Mouse (Mus musculus) CH12.LX (cell line): ENCODE measurements around the gene Erc1. TPM values are rescaled to one million over a fixed set of nuclear protein-coding genes. Genes with fewer than 3 reads are reported as not detected.

ENCODE experiments used
- DNase-seq: peaks from one replicate; pipeline ENCODE4 v3.0.0-alpha.2; 2013; ENCODE audit errors: extremely low read depth
- H3K27ac ChIP-seq: 2 replicates; pipeline ENCODE4 v1.5.1; 2012; ENCODE audit warnings: low read depth, mild to moderate bottlenecking, control low read depth, moderate library complexity; ENCODE audit not compliant: insufficient read depth
- H3K27me3 ChIP-seq: replicated peaks from 2 replicates; pipeline ENCODE3; 2012; ENCODE audit warnings: inconsistent platforms
- H3K36me3 ChIP-seq, 2 experiments: replicated peaks in 1 of 2; 2 replicates each; pipeline versions ENCODE3 to v1.6.1; 2012; ENCODE audit warnings: inconsistent platforms in 1 of 2, low read length in 1 of 2, mild to moderate bottlenecking in 1 of 2, mixed read lengths in 1 of 2, moderate library complexity in 1 of 2; ENCODE audit not compliant: control insufficient read depth in 1 of 2, insufficient read depth in 1 of 2
- H3K4me1 ChIP-seq, 2 experiments: 2 replicates each; pipeline ENCODE4 v1.6.1; 2012; ENCODE audit warnings: inconsistent platforms in 1 of 2, moderate library complexity in 1 of 2; ENCODE audit not compliant: insufficient read depth in 2 of 2, control insufficient read depth in 1 of 2
- H3K4me2 ChIP-seq: 2 replicates; pipeline ENCODE4 v1.6.1; 2012; ENCODE audit warnings: low read depth, mild to moderate bottlenecking, control low read depth; ENCODE audit not compliant: poor library complexity, insufficient read depth, severe bottlenecking
- H3K4me3 ChIP-seq, 3 experiments: fragments of 150-350 bp in 1 of 3; sonication (generic) in 1 of 3; replicated peaks in 1 of 3; 2 replicates each; pipeline versions ENCODE3 to v1.5.1; 2011 to 2012; ENCODE audit warnings: low read depth in 2 of 3, low read length in 2 of 3, mild to moderate bottlenecking in 2 of 3, moderate library complexity in 2 of 3, control low read depth in 1 of 3, improper control_type of control experiment in 1 of 3, inconsistent platforms in 1 of 3, mixed read lengths in 1 of 3; ENCODE audit not compliant: poor library complexity in 1 of 3
- H3K79me2 ChIP-seq: replicated peaks from 2 replicates; pipeline ENCODE4 v1.6.1; 2012; ENCODE audit warnings: mild to moderate bottlenecking, moderate library complexity; ENCODE audit not compliant: control insufficient read depth, poor library complexity, insufficient read depth, severe bottlenecking; ENCODE audit errors: extremely low read depth
- H3K9ac ChIP-seq: 2 replicates; pipeline ENCODE4 v1.6.1; 2012; ENCODE audit warnings: low read depth, mild to moderate bottlenecking, control low read depth, moderate library complexity; ENCODE audit not compliant: insufficient read depth
- H3K9me3 ChIP-seq: replicated peaks from 2 replicates; pipeline ENCODE3; 2012; ENCODE audit warnings: low read length, inconsistent platforms, mixed read lengths
- BHLHE40 ChIP-seq: IDR thresholded peaks from 2 replicates; pipeline ENCODE4 v1.6.1; 2011; ENCODE audit warnings: mild to moderate bottlenecking, low read depth, low read length, improper control_type of control experiment
- CHD2 ChIP-seq: IDR thresholded peaks from 2 replicates; pipeline ENCODE4 v1.6.1; 2011; ENCODE audit warnings: low read length, improper control_type of control experiment
- ELF1 ChIP-seq: IDR thresholded peaks from 2 replicates; pipeline ENCODE4 v1.6.1; 2014; ENCODE audit warnings: low read depth, mild to moderate bottlenecking, inconsistent platforms, low read length, improper control_type of control experiment
- ETS1 ChIP-seq: conservative IDR thresholded peaks from 2 replicates; pipeline ENCODE4 v1.6.1; 2012; ENCODE audit warnings: low read depth, mild to moderate bottlenecking, inconsistent platforms, low read length, improper control_type of control experiment, moderate library complexity
- JUN ChIP-seq: IDR thresholded peaks from 2 replicates; pipeline ENCODE4 v1.6.1; 2011; ENCODE audit warnings: low read depth, mild to moderate bottlenecking, low read length, improper control_type of control experiment, moderate library complexity; ENCODE audit not compliant: insufficient read depth
- JUND ChIP-seq: conservative IDR thresholded peaks from 2 replicates; pipeline ENCODE4 v1.6.1; 2011; ENCODE audit warnings: low read depth, low read length, improper control_type of control experiment
- KAT2A ChIP-seq: IDR thresholded peaks from 2 replicates; pipeline ENCODE4 v1.6.1; 2012; ENCODE audit warnings: low read length, improper control_type of control experiment, inconsistent platforms; ENCODE audit not compliant: insufficient replicate concordance
- MAZ ChIP-seq: IDR thresholded peaks from 2 replicates; pipeline ENCODE4 v1.6.1; 2012; ENCODE audit warnings: low read depth, mild to moderate bottlenecking, inconsistent platforms, low read length, improper control_type of control experiment, moderate library complexity
- NELFE ChIP-seq: IDR thresholded peaks from 2 replicates; pipeline ENCODE4 v1.6.1; 2011; ENCODE audit warnings: low read depth, low read length, improper control_type of control experiment
- POLR2AphosphoS2 ChIP-seq: IDR thresholded peaks from 2 replicates; pipeline ENCODE4 v1.6.1; 2011; ENCODE audit warnings: low read depth, low read length, improper control_type of control experiment
- RAD21 ChIP-seq: IDR thresholded peaks from 2 replicates; pipeline ENCODE4 v1.6.1; 2011; ENCODE audit warnings: low read depth, mild to moderate bottlenecking, low read length, improper control_type of control experiment, moderate library complexity
- SIN3A ChIP-seq: IDR thresholded peaks from 2 replicates; pipeline ENCODE4 v1.6.1; 2012; ENCODE audit warnings: low read length, improper control_type of control experiment, inconsistent platforms
- TBP ChIP-seq: conservative IDR thresholded peaks from 2 replicates; pipeline ENCODE4 v1.6.1; 2011; ENCODE audit warnings: low read depth, low read length, improper control_type of control experiment
- TCF12 ChIP-seq: IDR thresholded peaks from 2 replicates; pipeline ENCODE4 v1.6.1; 2014; ENCODE audit warnings: low read depth, mild to moderate bottlenecking, inconsistent platforms, low read length, improper control_type of control experiment
- UBTF ChIP-seq: IDR thresholded peaks from 2 replicates; pipeline ENCODE4 v1.6.1; 2012; ENCODE audit warnings: low read depth, mild to moderate bottlenecking, inconsistent platforms, low read length, improper control_type of control experiment, moderate library complexity
- USF1 ChIP-seq: IDR thresholded peaks from 2 replicates; pipeline ENCODE4 v1.6.1; 2014; ENCODE audit warnings: low read depth, mild to moderate bottlenecking, inconsistent platforms, low read length, improper control_type of control experiment
- USF2 ChIP-seq: conservative IDR thresholded peaks from 2 replicates; pipeline ENCODE4 v1.6.1; 2011; ENCODE audit warnings: low read depth, low read length, improper control_type of control experiment
- ZNF384 ChIP-seq: IDR thresholded peaks from 2 replicates; pipeline ENCODE4 v1.6.1; 2012; ENCODE audit warnings: low read depth, low read length, improper control_type of control experiment, inconsistent platforms
- dilution Hi-C: fragments of 300-500 bp; cut with MboI; formaldehyde crosslinking; loops from 2 replicates; pipeline ENCODE4 v1.14.3; 2020; ENCODE audit warnings: low sequenced_read_pairs; ENCODE audit not compliant: extremely low pct_unique_long_range_greater_than_20kb, extremely low pct_ligation_motif_present
- in situ Hi-C: fragments of 300-500 bp; cut with MboI; formaldehyde crosslinking; loops from 3 replicates; pipeline ENCODE4 v1.14.3; 2019; ENCODE audit warnings: low sequenced_read_pairs, low pct_ligation_motif_present, low pct_unique_long_range_greater_than_20kb, mixed read lengths
- polyA plus RNA-seq: library from polyadenylated mRNA; unstranded; fragments of >175 nt; gene quantifications from 2 replicates; pipeline ENCODE4 v1.2.1, GENCODE M21; 2012; ENCODE audit warnings: low read depth; ENCODE audit not compliant: insufficient read length
- total RNA-seq, 2 experiments: library from RNA; depleted of rRNA; stranded (reverse); fragments of 300-350 nt in 1 of 2; fragments of >200 nt in 1 of 2; gene quantifications; 2 replicates each; pipeline ENCODE4 v1.2.3; 2012 to 2014

Erc1 gene
- total and polyA plus RNA-seq, 3 experiments = 1.4 to 3.3 (median 2.5) TPM

GRCm38 (mm10) chr6:119854156-119854555 lies 6.2 kb upstream of the Erc1 start:
- no peak for DNase-seq
- Histone ChIP-seq H3K4me3 (no peak overlapping the region), H3K36me3 (no peaks in the 10 kb centered on the region), H3K27me3 (peaks cover 3% of the 10 kb centered on the region), H3K27ac (no peak overlapping the region), H3K4me1 (0 out of 4 replicates have a peak, but pooled peaks cover 0 to 2% of the 10 kb centered on the region in 2 experiments), H3K4me2 (no peak overlapping the region), H3K9ac (no peak overlapping the region), H3K79me2 (no peaks in the 10 kb centered on the region), H3K9me3 (peaks cover 5% of the 10 kb centered on the region)
- dilution Hi-C loops = no loop called here
- TF ChIP-seq RAD21 (no peak), KAT2A (no peak)
- in situ Hi-C loops = no loop called here

GRCm38 (mm10) chr6:119849858-119850257 lies 1.9 kb upstream of the Erc1 start:
- H3K4me3 ChIP-seq = no peak overlapping the region
- no peaks in the 10 kb centered on the region for H3K36me3 ChIP-seq
- in situ Hi-C loops = no loop called here
- H3K79me2 ChIP-seq = no peaks in the 10 kb centered on the region
- no peak overlapping the region for H3K4me2 ChIP-seq
- H3K27ac ChIP-seq = no peak overlapping the region
- no peak for DNase-seq
- H3K27me3 ChIP-seq = peaks cover 3% of the 10 kb centered on the region
- peaks cover 0 to 11% of the 10 kb centered on the region in 2 experiments; a peak in 3 of 4 replicates for H3K4me1 ChIP-seq
- TF ChIP-seq TBP = no peak
- no peaks in the 10 kb centered on the region for H3K9me3 ChIP-seq
- no peak overlapping the region for H3K9ac ChIP-seq
- dilution Hi-C loops = no loop called here

GRCm38 (mm10) chr6:119849348-119849709 lies 1.4 kb upstream of the Erc1 start:
- no peak overlapping the region for H3K4me2 ChIP-seq
- in situ Hi-C loops (no loop called here), dilution Hi-C loops (no loop called here)
- TF ChIP-seq NELFE (no peak), JUN (no peak), BHLHE40 (no peak), ELF1 (no peak), POLR2AphosphoS2 (no peak), TBP (no peak), TCF12 (no peak), USF1 (no peak), UBTF (no peak), SIN3A (no peak), MAZ (no peak), JUND (no peak), CHD2 (no peak), ZNF384 (no peak), ETS1 (no peak), USF2 (no peak)
- H3K36me3 ChIP-seq = no peaks in the 10 kb centered on the region
- no peak overlapping the region for H3K4me3 ChIP-seq
- no peaks in the 10 kb centered on the region for H3K9me3 ChIP-seq
- peaks cover 0 to 11% of the 10 kb centered on the region in 2 experiments; a peak in 3 of 4 replicates for H3K4me1 ChIP-seq
- H3K9ac ChIP-seq = no peak overlapping the region
- peaks cover 3% of the 10 kb centered on the region for H3K27me3 ChIP-seq
- no peak for DNase-seq
- no peaks in the 10 kb centered on the region; the same call in 1 of the 2 replicates for H3K79me2 ChIP-seq
- no peak overlapping the region for H3K27ac ChIP-seq
